Mouse (Mus musculus) spleen, adult 18-20 months (tissue): ENCODE measurements around the gene Zfp512b.

Source experiments
- DNase-seq, 2 experiments: peaks; one replicate each; pipeline ENCODE4 v3.0.0; 2022; ENCODE audit warnings: mixed read lengths in 2 of 2

Gene Zfp512b

DNA sequence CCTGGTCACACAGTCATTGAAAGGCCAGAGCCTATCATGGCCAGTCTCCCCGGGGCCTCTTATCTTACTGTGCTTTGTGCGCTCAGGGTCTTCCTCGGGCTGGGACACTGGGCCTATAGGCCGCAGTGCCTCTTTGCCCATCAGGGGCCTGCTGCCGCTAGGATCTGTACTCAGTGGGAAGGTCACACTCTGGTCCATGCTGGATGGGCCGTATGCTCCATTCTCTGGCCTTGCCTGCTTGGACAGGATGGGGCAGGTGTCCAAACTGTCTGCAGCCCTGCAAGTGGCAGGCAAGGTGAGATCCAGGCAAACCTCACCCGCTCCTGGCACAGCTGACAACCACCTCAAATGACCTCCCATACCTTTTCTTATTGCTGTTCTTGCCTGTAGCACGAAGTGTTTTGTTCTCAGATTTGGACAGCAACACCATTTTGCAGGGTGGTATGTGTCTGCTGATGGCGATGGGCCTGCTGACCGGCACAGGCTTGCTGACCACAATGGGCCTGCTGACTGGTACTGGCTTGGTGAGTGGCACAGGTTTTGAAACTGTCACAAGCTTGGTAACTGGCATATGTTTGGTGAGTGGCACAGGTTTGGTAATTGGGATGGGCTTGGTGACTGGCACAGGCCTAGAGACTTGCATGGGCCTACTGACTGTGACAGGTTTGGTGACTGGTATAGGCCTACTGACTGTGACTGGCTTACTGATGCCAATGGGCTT is 3.4 kb downstream of the Zfp512b start:
- DNase-seq = no peak

DNA sequence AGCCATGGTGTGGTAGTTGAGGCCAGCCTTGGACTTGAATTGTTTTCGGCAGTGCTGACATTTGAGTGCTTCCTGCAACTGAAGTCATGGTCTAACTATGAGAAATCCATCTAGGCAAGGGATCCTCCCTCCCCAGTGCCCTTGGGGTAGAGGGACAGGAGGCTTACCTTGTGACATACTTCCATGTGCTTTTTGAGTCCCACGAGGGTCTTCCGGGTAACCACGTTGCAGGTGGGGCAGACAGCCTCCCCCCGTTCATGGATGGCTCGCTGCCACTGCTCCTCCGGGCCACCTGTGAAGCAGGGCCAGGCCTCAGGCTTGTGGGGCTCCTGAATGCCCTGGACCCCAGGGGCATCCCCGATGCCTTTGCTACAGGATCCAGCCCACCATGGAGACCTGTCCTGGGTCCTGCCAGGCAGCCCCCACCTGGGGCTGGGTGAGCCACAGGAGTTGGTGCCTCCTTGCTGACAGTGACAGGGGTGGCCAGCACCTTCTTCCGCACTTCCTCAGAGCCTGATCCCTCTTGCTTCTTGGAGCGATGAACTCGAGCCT is 4.3 kb downstream of the Zfp512b start:
- DNase-seq = no peak

DNA sequence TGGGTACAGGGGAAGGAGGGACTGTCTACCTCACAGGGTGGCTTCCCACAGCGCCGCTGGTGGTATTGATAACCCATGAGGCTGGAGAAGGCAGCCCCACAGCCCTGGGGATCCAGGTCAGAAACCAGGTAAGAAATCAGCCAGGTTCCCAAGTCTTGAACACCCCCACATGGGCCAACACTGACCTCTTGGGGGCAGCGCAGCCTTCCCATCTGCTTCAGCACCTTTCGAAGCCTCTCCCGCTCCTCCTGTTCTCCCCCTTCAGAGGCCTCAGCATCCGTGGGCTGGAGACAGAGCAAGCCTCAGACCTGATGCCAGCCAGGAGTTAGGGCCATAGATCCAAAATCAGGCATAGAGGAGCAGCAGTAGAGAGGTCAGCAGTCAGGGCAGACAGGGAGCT is 4.8 kb downstream of the Zfp512b start:
- no peak for DNase-seq

DNA sequence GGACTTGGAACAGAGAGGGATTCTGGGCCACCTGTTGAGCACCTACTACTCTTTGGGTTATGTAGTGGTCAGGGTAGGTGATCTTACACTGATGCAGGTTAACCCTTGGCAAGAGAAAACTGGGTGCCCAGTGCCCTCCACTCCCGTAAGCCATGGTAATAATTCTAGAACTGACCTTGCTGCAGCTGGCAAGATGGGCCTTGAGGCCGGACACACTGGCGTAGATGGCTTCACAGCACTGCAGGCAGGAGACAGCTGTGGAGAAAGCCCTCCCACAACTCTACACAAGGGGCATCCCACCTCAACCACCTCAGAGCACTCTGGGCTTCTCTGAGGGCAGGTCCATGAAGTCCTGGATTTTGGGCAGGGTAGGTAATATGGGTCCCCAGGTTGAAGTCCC is 6.5 kb downstream of the Zfp512b start:
- DNase-seq = no peak

- no peak for DNase-seq
These were observed 7.1 kb downstream of the Zfp512b start for GRCm38 (mm10) chr2:181585506-181585905.

- DNase-seq = no peak
These were observed 8.1 kb downstream of the Zfp512b start, which contains the start of gene Uckl1 for GRCm38 (mm10) chr2:181584411-181584942. Uckl1 (minus strand) TSS chr2:181584892.

GRCm38 (mm10) chr2:181583460-181584257 is 8.9 kb downstream of the Zfp512b start:
- DNase-seq = no peak

- no peak for DNase-seq
These were observed 9.7 kb downstream of the Zfp512b start for GRCm38 (mm10) chr2:181582939-181583338.

- DNase-seq = peak in 1 of 2 experiments; percentile 1
These were observed 10.2 kb downstream of the Zfp512b start for GRCm38 (mm10) chr2:181582358-181582757.

GRCm38 (mm10) chr2:181581402-181582120 is 11.0 kb downstream of the Zfp512b start:
- peak; percentile 74 to 86 for DNase-seq

DNA sequence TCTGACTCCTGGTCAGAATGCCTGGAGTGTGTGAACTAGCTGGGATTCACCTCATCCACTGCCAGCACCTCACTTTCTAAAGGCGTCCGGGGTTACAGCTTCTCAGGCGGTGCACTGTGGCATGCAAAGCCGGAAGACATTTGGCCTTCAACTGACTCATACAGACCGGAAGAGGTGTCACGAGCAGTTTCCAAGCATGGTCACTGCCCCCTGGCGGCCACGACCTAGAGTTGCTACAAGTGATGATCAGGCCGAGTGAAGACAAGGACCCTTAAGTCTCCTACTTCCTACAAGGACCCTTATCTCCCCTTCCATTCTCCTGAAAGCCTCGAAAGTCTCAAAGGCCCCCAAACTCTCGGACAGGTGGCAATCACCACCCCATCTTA is 11.6 kb downstream of the Zfp512b start:
- peak; percentile 66 to 77 for DNase-seq

- DNase-seq = no peak
These were observed 12.4 kb downstream of the Zfp512b start for GRCm38 (mm10) chr2:181580131-181580772.

DNA sequence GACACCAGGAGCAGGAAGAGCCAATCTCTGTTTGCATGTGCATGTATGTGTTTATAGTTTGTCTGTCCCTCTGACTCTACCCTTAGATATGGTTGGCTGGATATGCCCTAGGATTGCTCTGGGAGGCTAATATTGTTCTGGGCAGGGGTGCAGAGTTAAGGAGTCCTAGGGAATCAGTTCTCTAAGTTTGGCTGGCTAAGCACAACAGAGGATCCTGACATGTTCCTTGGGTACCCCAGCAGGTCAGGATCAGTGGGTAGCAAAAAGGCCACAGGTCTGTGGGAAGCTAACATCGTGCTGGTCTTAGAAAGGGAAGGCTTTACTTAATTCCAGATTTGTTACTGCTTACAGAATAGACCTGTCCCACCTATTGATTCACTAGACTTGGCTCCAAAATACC is 12.9 kb downstream of the Zfp512b start:
- no peak for DNase-seq

DNA sequence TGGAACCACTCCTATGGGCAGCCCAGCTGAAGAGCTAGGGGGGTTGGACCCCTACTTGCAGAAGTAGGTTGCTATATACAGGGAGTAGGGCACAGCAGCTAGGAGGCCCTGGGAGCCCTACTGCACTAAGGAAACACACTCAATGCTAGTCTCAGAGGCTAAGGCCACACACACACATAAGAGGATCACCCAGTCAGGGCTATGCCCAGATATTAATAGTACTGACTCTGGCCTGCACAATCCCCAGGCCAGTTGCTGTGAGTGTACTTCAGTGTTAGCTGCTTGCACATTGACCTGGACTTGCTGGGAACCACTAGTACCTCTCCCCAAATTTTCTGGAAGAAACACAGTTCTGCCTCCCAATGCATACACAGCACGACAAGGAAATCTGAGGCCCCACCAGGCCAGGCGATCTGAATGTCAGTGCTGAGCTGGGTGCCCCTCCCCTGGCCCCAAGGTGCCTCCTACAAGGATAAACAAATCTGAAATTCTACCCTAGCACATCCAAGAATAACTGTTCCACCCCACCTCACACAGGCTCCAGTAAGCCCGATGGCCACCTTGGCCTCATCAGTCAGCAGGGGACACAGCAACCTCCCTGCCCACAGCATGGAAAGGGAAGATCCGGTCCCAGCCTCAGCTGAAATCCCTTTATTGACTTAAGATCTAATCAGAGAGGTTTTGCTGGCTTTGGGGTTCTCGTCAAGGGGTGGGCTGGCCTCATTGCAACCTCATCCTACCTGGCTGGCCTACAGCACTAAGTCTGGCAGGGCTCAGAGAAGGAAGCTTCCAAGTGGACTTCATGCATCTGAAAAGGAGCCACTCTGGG is 13.6 kb downstream of the Zfp512b start:
- DNase-seq = no peak

- no peak for DNase-seq
These were observed 14.5 kb downstream of the Zfp512b start for GRCm38 (mm10) chr2:181577981-181578581.

- DNase-seq = no peak
These were observed 15.5 kb downstream of the Zfp512b start for GRCm38 (mm10) chr2:181577126-181577525.

DNA sequence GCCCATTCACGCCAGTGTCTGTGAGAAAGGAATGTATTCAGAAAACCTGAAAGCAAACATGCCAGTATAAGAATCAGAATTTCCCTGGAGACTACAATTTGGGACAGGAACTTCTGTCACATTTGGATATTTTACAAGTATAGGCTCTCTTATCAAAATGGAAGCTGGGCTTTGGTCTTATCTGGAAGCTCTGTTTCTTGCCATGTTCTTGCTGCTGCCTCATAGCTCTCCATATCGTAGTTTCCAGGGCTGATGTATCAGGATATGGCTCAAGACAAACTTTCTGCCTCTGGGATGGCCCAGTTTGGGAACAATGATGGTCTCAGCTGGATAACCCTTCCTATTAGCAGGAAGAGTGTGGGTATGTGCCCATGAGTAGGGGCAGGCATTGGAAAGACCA is 16.0 kb downstream of the Zfp512b start:
- no peak for DNase-seq

DNA sequence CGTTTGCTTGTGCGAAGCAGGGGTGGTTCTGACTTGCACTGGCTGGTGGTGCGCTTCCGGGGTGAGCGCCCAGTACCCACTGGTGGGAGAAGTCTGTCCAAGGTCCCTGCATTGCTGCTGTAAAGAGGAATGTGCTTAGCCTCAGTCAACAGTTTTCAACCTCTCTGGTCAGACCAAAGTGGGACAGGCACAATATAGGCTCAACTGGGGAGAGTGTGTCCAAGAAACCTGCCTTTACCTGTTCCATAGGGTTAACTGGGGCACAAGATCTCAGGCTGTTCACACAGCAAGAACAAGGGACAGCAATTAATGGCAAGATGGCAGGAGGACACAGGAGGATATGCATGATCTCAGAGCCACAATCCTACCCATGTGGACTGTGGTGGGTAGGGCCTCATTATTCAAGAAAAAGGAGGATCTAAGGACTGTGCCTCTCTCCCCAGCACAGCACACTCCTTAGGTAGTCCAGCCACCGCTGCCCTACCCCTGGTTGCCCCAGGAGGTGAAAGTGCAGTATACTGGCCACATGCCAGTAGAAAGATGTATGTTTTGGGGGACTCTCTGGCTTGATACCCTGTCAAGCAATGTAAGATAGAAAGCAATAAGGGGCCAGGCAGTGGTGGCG is 17.6 kb downstream of the Zfp512b start:
- no peak for DNase-seq

DNA sequence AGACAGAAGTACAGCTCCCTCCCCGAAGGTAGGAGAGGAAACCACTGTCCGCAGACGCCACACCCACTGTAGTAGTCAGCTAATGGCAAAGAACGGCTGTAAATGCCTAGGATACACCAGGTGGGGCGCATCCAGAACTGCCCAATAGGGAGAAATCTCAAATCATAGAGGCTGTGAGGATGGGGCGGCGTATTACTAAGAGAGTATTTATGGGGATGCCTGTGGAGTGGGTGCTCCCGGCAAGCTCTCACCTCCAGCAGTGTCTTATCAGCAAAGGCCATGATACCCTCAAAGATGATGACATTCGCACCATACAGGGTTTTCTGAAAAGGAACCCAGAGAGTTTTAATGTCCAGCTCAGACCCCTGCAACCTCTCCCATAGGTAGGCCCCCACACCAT is 18.6 kb downstream of the Zfp512b start:
- DNase-seq = no peak
